Mouse (Mus musculus): ENCODE measurements around the gene Tmod1. TPM values are rescaled to one million over a fixed set of nuclear protein-coding genes. Genes with fewer than 3 reads are reported as not detected.

Tmod1 gene
- polyA plus RNA-seq, 1 experiment from 2014 or later = 28.6 TPM

GRCm38 (mm10) chr4:46076892-46077291, 38.2 kb downstream of the Tmod1 start:
- Histone ChIP-seq H3K36me3 (ENCODE audit: control insufficient read depth, insufficient read depth, low read length) (no peaks in the 10 kb centered on the region), H3K4me3 (ENCODE audit: low read depth, low read length) (no peak overlapping the region), H3K4me2 (no peak overlapping the region), H3K4me1 (replicated peaks; ENCODE audit: control insufficient read depth, insufficient read depth, low read length) (no peaks in the 10 kb centered on the region), H3K9ac (ENCODE audit: low read depth, low read length) (no peak overlapping the region), H3K27me3 (replicated peaks; ENCODE audit: control insufficient read depth, insufficient read depth, low read length) (no peaks in the 10 kb centered on the region), H3K27ac (ENCODE audit: low read depth, low read length) (no peak overlapping the region), H3K9me3 (ENCODE audit: control insufficient read depth, low read length) (no peaks in the 10 kb centered on the region)
- WGBS = 88% methylated on average over 2 of the region's 2 CpGs
- DNase-seq (ENCODE audit: low spot score) = no peak
- ATAC-seq (replicated peaks; ENCODE audit: low FRiP score) = no peak

- Histone ChIP-seq H3K36me3 (ENCODE audit: control insufficient read depth, insufficient read depth, low read length) (no peaks in the 10 kb centered on the region), H3K9me3 (ENCODE audit: control insufficient read depth, low read length) (no peaks in the 10 kb centered on the region), H3K4me3 (ENCODE audit: low read depth, low read length) (no peak overlapping the region), H3K4me1 (replicated peaks; ENCODE audit: control insufficient read depth, insufficient read depth, low read length) (no peaks in the 10 kb centered on the region), H3K27ac (ENCODE audit: low read depth, low read length) (no peak overlapping the region), H3K9ac (ENCODE audit: low read depth, low read length) (no peak overlapping the region), H3K27me3 (replicated peaks; ENCODE audit: control insufficient read depth, insufficient read depth, low read length) (no peaks in the 10 kb centered on the region), H3K4me2 (no peak overlapping the region)
- DNase-seq (ENCODE audit: low spot score) = no peak
- ATAC-seq (replicated peaks; ENCODE audit: low FRiP score) = no peak
- 84% methylated on average over 4 of the region's 4 CpGs for whole genome bisulfite sequencing
Observed at GRCm38 (mm10) chr4:46080261-46080660, 41.5 kb downstream of the Tmod1 start.

- no peaks in the 10 kb centered on the region for H3K4me1 ChIP-seq (replicated peaks; ENCODE audit: control insufficient read depth, insufficient read depth, low read length)
- no peaks in the 10 kb centered on the region for H3K9me3 ChIP-seq (ENCODE audit: control insufficient read depth, low read length)
- whole genome bisulfite sequencing = 77% methylated on average over 11 of the region's 11 CpGs
- H3K4me2 ChIP-seq = no peak overlapping the region
- H3K27ac ChIP-seq (ENCODE audit: low read depth, low read length) = no peak overlapping the region
- no peaks in the 10 kb centered on the region for H3K27me3 ChIP-seq (replicated peaks; ENCODE audit: control insufficient read depth, insufficient read depth, low read length)
- ATAC-seq (replicated peaks; ENCODE audit: low FRiP score) = no peak
- no peak overlapping the region for H3K9ac ChIP-seq (ENCODE audit: low read depth, low read length)
- no peak for DNase-seq (ENCODE audit: low spot score)
- H3K36me3 ChIP-seq (ENCODE audit: control insufficient read depth, insufficient read depth, low read length) = peaks cover 3% of the 10 kb centered on the region; the same call in 1 of the 2 replicates
- H3K4me3 ChIP-seq (ENCODE audit: low read depth, low read length) = no peak overlapping the region
Observed at GRCm38 (mm10) chr4:46082555-46082954, 43.8 kb downstream of the Tmod1 start.

- H3K9ac ChIP-seq (ENCODE audit: low read depth, low read length) = no peak overlapping the region
- DNase-seq (ENCODE audit: low spot score) (no peak), ATAC-seq (replicated peaks; ENCODE audit: low FRiP score) (no peak)
- no peak overlapping the region for H3K4me2 ChIP-seq
- peaks cover 3% of the 10 kb centered on the region; the same call in 1 of the 2 replicates for H3K36me3 ChIP-seq (ENCODE audit: control insufficient read depth, insufficient read depth, low read length)
- H3K27me3 ChIP-seq (replicated peaks; ENCODE audit: control insufficient read depth, insufficient read depth, low read length) = no peaks in the 10 kb centered on the region
- no peaks in the 10 kb centered on the region for H3K9me3 ChIP-seq (ENCODE audit: control insufficient read depth, low read length)
- H3K4me3 ChIP-seq (ENCODE audit: low read depth, low read length) = no peak overlapping the region
- no peak overlapping the region for H3K27ac ChIP-seq (ENCODE audit: low read depth, low read length)
- WGBS = 77% methylated on average over 9 of the region's 9 CpGs
- no peaks in the 10 kb centered on the region for H3K4me1 ChIP-seq (replicated peaks; ENCODE audit: control insufficient read depth, insufficient read depth, low read length)
Observed at GRCm38 (mm10) chr4:46084416-46085172, 45.9 kb downstream of the Tmod1 start.

GRCm38 (mm10) chr4:46085223-46085811, 46.6 kb downstream of the Tmod1 start:
- no peak for ATAC-seq (replicated peaks; ENCODE audit: low FRiP score)
- no peaks in the 10 kb centered on the region for H3K9me3 ChIP-seq (ENCODE audit: control insufficient read depth, low read length)
- H3K4me1 ChIP-seq (replicated peaks; ENCODE audit: control insufficient read depth, insufficient read depth, low read length) = no peaks in the 10 kb centered on the region
- H3K36me3 ChIP-seq (ENCODE audit: control insufficient read depth, insufficient read depth, low read length) = peaks cover 3% of the 10 kb centered on the region; the same call in 1 of the 2 replicates
- no peak for DNase-seq (ENCODE audit: low spot score)
- no peak overlapping the region for H3K4me3 ChIP-seq (ENCODE audit: low read depth, low read length)
- no peaks in the 10 kb centered on the region for H3K27me3 ChIP-seq (replicated peaks; ENCODE audit: control insufficient read depth, insufficient read depth, low read length)
- WGBS = 75% methylated on average over 9 of the region's 9 CpGs
- no peak overlapping the region for H3K27ac ChIP-seq (ENCODE audit: low read depth, low read length)
- H3K4me2 ChIP-seq = no peak overlapping the region
- no peak overlapping the region for H3K9ac ChIP-seq (ENCODE audit: low read depth, low read length)

- 71% methylated on average over 17 of the region's 18 CpGs for WGBS
- no peak overlapping the region for H3K4me3 ChIP-seq (ENCODE audit: low read depth, low read length)
- peaks cover 6% of the 10 kb centered on the region; the same call in 1 of the 2 replicates for H3K36me3 ChIP-seq (ENCODE audit: control insufficient read depth, insufficient read depth, low read length)
- DNase-seq (ENCODE audit: low spot score) (no peak), ATAC-seq (replicated peaks; ENCODE audit: low FRiP score) (no peak)
- no peaks in the 10 kb centered on the region for H3K9me3 ChIP-seq (ENCODE audit: control insufficient read depth, low read length)
- no peaks in the 10 kb centered on the region for H3K27me3 ChIP-seq (replicated peaks; ENCODE audit: control insufficient read depth, insufficient read depth, low read length)
- no peak overlapping the region for H3K27ac ChIP-seq (ENCODE audit: low read depth, low read length)
- no peak overlapping the region for H3K4me2 ChIP-seq
- H3K9ac ChIP-seq (ENCODE audit: low read depth, low read length) = no peak overlapping the region
- no peaks in the 10 kb centered on the region for H3K4me1 ChIP-seq (replicated peaks; ENCODE audit: control insufficient read depth, insufficient read depth, low read length)
Observed at GRCm38 (mm10) chr4:46086718-46087426, 48.1 kb downstream of the Tmod1 start.

- Histone ChIP-seq H3K27me3 (replicated peaks; ENCODE audit: control insufficient read depth, insufficient read depth, low read length) (no peaks in the 10 kb centered on the region), H3K9ac (ENCODE audit: low read depth, low read length) (no peak overlapping the region), H3K4me2 (no peak overlapping the region), H3K9me3 (ENCODE audit: control insufficient read depth, low read length) (no peaks in the 10 kb centered on the region), H3K4me3 (ENCODE audit: low read depth, low read length) (no peak overlapping the region), H3K4me1 (replicated peaks; ENCODE audit: control insufficient read depth, insufficient read depth, low read length) (no peaks in the 10 kb centered on the region), H3K36me3 (ENCODE audit: control insufficient read depth, insufficient read depth, low read length) (peaks cover 6% of the 10 kb centered on the region; the same call in 1 of the 2 replicates), H3K27ac (ENCODE audit: low read depth, low read length) (no peak overlapping the region)
- ATAC-seq (replicated peaks; ENCODE audit: low FRiP score) (no peak), DNase-seq (ENCODE audit: low spot score) (no peak)
- WGBS = 75% methylated on average over 7 of the region's 7 CpGs
Observed at GRCm38 (mm10) chr4:46087427-46087771, 48.7 kb downstream of the Tmod1 start.

- no peaks in the 10 kb centered on the region for H3K27me3 ChIP-seq (replicated peaks; ENCODE audit: control insufficient read depth, insufficient read depth, low read length)
- H3K9me3 ChIP-seq (ENCODE audit: control insufficient read depth, low read length) = no peaks in the 10 kb centered on the region
- H3K9ac ChIP-seq (ENCODE audit: low read depth, low read length) = no peak overlapping the region
- no peaks in the 10 kb centered on the region for H3K4me1 ChIP-seq (replicated peaks; ENCODE audit: control insufficient read depth, insufficient read depth, low read length)
- no peak overlapping the region for H3K4me3 ChIP-seq (ENCODE audit: low read depth, low read length)
- ATAC-seq (replicated peaks; ENCODE audit: low FRiP score) (no peak), DNase-seq (ENCODE audit: low spot score) (no peak)
- WGBS = 43% methylated on average over 4 of the region's 5 CpGs
- peaks cover 6% of the 10 kb centered on the region; the same call in 1 of the 2 replicates for H3K36me3 ChIP-seq (ENCODE audit: control insufficient read depth, insufficient read depth, low read length)
- no peak overlapping the region for H3K4me2 ChIP-seq
- H3K27ac ChIP-seq (ENCODE audit: low read depth, low read length) = no peak overlapping the region
Observed at GRCm38 (mm10) chr4:46087852-46088251, 49.1 kb downstream of the Tmod1 start.

Measured in liver, embryonic 11.5 days (tissue).